Comparison of ENCODE assay signal across 21 mouse cellular contexts in the genomic region with DNA sequence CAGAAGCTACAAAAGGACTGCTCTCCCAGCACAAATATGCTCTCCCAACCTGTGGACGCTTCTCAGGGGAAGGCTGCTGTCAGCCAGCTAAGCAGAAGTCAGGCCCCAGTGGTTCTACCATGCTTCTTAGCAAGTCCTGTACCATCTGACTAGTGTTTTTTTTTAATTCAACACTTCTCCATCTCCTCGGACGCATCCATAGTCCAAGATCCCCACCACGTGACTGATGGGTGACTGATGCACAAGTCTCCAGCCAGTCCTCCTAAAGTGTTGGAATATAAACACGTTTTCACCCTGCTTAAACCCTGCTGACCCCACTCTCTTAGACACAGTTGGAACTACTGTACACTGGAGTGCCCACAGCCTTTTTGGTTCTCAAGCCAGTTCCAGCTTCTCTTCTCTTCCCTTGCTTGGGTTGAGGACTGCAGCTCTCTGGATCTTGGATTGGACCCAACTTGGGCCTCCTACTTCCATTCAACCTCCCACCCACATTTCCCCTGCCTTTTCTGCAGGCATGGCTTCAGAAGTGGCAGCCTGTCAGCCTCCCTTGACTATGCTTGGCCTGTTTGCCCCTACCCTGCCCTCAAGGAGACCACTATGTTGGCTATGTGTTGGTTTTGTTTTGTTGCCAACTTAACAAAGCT. TPM values are rescaled to one million over a fixed set of nuclear protein-coding genes. Genes with fewer than 3 reads are reported as not detected.
DNase-seq lines count a peak whose midpoint lies in the region; ATAC-seq and TF ChIP-seq lines count a peak whose summit lies in the region.
"Had no signal": no experiment of that assay in that cellular context is flagged by ENCODE, and none has a peak within 500 bp of the region (broad histone marks: within the 10 kb centered on the region; RNA-seq: fewer than 3 reads in every experiment).

No protein-coding gene starts in this region.

- H3K4me1 ChIP-seq in kidney, embryonic 15.5 days = peaks cover 70% of the 10 kb centered on the region
- H3K4me1 ChIP-seq in cortical plate, adult 2 months (ENCODE audit: control insufficient read depth, insufficient read depth, low read length) = peaks cover 2% of the 10 kb centered on the region; the same call in 1 of the 2 replicates

- no peak overlapping the region for H3K9ac ChIP-seq in kidney, embryonic 15.5 days
- H3K9ac ChIP-seq: hindbrain, embryonic 13.5 days; lung, embryonic 15.5 days; midbrain, embryonic 13.5 days; neural tube, embryonic 15.5 days had no signal

- H3K27ac ChIP-seq in kidney, embryonic 15.5 days = no peak overlapping the region; the same call in 1 of the 2 replicates
- 0 out of 2 replicates have a peak overlapping the region, but pooled peaks have one; percentile 8 for H3K27ac ChIP-seq in cortical plate, adult 2 months (ENCODE audit: insufficient read depth, low read length)
- H3K27ac ChIP-seq: forebrain, embryonic 10.5 days; hindbrain, embryonic 13.5 days; lung, embryonic 15.5 days; midbrain, embryonic 13.5 days; neural tube, embryonic 15.5 days had no signal

- intact Hi-C loops in left cerebral cortex, postnatal 14 days (cut with DNase I) = no loop called here

- WGBS in kidney, embryonic 15.5 days = 70% methylated on average over 5 of the region's 5 CpGs

- H3K9me3 ChIP-seq in kidney, embryonic 15.5 days (replicated peaks) = no peaks in the 10 kb centered on the region
- H3K9me3 ChIP-seq: forebrain, embryonic 10.5 days; hindbrain, embryonic 13.5 days; lung, embryonic 15.5 days; midbrain, embryonic 13.5 days; neural tube, embryonic 15.5 days had no signal

- TF ChIP-seq POLR2A in cortical plate, adult 2 months (IDR thresholded peaks at IDR 0.05; ENCODE audit: extremely low read depth, insufficient read depth, low read length) = no peak

- H3K4me3 ChIP-seq in kidney, embryonic 15.5 days (replicated peaks) = no peak overlapping the region
- no peak overlapping the region for H3K4me3 ChIP-seq in cortical plate, adult 2 months (ENCODE audit: insufficient read depth, low read length)
- H3K4me3 ChIP-seq: forebrain, embryonic 10.5 days; hindbrain, embryonic 13.5 days; lung, embryonic 15.5 days; midbrain, embryonic 13.5 days; myocyte; neural tube, embryonic 15.5 days had no signal

- H3K36me3 ChIP-seq in kidney, embryonic 15.5 days = peaks cover 37% of the 10 kb centered on the region

- ATAC-seq in kidney, embryonic 15.5 days (replicated peaks; ENCODE audit: low FRiP score) = no peak
- ATAC-seq: midbrain, embryonic 13.5 days had no signal

- H3K4me2 ChIP-seq in kidney, embryonic 15.5 days = no peak overlapping the region
- H3K4me2 ChIP-seq: heart, embryonic 11.5 days; hindbrain, embryonic 13.5 days; lung, embryonic 15.5 days; midbrain, embryonic 13.5 days; neural tube, embryonic 15.5 days had no signal

- peak; percentile 59 for DNase-seq in kidney, adult 11 months
- peak; percentile 40 to 62 for DNase-seq in kidney, adult 8-10 months
- DNase-seq in kidney, postnatal 4 days = peak; percentile 16 to 36
- DNase-seq in thymus, postnatal 0 days (ENCODE audit: low spot score) = no peak
- DNase-seq in left cerebral cortex, postnatal 14 days (ENCODE audit: low spot score in 2 of 2) = no peak
- DNase-seq in urinary bladder, postnatal 25 days (ENCODE audit: low spot score) = no peak
- DNase-seq: cerebellum, adult 11 months; cerebellum, postnatal 36 days; heart, postnatal 14 days; liver; thymus, postnatal 36 days had no signal

- no peak for TF ChIP-seq CTCF in cortical plate, adult 2 months (IDR thresholded peaks at IDR 0.05; ENCODE audit: extremely low read depth, insufficient read depth, low read length)

- no peaks in the 10 kb centered on the region for H3K27me3 ChIP-seq in kidney, embryonic 15.5 days
- H3K27me3 ChIP-seq: lung, embryonic 15.5 days had no signal

RNA-seq across cellular contexts. Expression of gene Zfp467, which starts 9.8 kb away (rescaled TPM):
- polyA plus RNA-seq in kidney, embryonic 15.5 days (2015; fragmentation: Nextera tagmentation; extraction: Ambion mirVana) = 27.2 and 29.6 TPM in 2 replicates
- 25.4 and 26.9 TPM in 2 replicates for polyA plus RNA-seq in cortical plate, adult 2 months (2012; rRNA removed)
- 8.6 and 9.9 TPM in 2 replicates for polyA plus RNA-seq in thymus, postnatal 0 days (2015; fragmentation: Nextera tagmentation; extraction: Ambion mirVana)
- total RNA-seq in left cerebral cortex, postnatal 14 days (2021) = 10 to 100 TPM; 15.8 to 21.2 TPM

RNA-seq across cellular contexts. Expression of gene Sspo, which starts 12.2 kb away (rescaled TPM):
- polyA plus RNA-seq in kidney, embryonic 15.5 days (2015; fragmentation: Nextera tagmentation; extraction: Ambion mirVana) = 0.22 and 0.86 TPM in 2 replicates
- 3.2 and 4.1 TPM in 2 replicates for polyA plus RNA-seq in cortical plate, adult 2 months (2012; rRNA removed)
- 0.68 and 0.77 TPM in 2 replicates for polyA plus RNA-seq in thymus, postnatal 0 days (2015; fragmentation: Nextera tagmentation; extraction: Ambion mirVana)
- under 1 TPM; 0.59 to 0.64 TPM for total RNA-seq in left cerebral cortex, postnatal 14 days (2021)
- total RNA-seq: megakaryocyte progenitor cell, adult 5-6 weeks had no signal

RNA-seq across cellular contexts. Expression of gene Krba1, which starts 40.4 kb away (rescaled TPM):
- polyA plus RNA-seq in kidney, embryonic 15.5 days (2015; fragmentation: Nextera tagmentation; extraction: Ambion mirVana) = 21.2 and 23.6 TPM in 2 replicates
- 44.5 and 44.9 TPM in 2 replicates for polyA plus RNA-seq in cortical plate, adult 2 months (2012; rRNA removed)
- polyA plus RNA-seq in thymus, postnatal 0 days (2015; fragmentation: Nextera tagmentation; extraction: Ambion mirVana) = 13.3 and 14.4 TPM in 2 replicates
- 10 to 100 TPM; 46.8 to 49.9 TPM for total RNA-seq in left cerebral cortex, postnatal 14 days (2021)

Comparison
In these comparisons a context has a peak if more than half of its experiments do, and no peak if none do; other contexts are left out.
1. DNase-seq: peak in kidney, adult 11 months (single experiment), kidney, adult 8-10 months (2 of 2) and kidney, postnatal 4 days (2 of 2); none in thymus, postnatal 0 days (single experiment), left cerebral cortex, postnatal 14 days (0 of 2) and urinary bladder, postnatal 25 days (single experiment).